Mouse (Mus musculus) induced T-regulatory cell, adult 2 months (primary cell): ENCODE data around the gene Mrpl12.

Experiments used
- DNase-seq: peaks from one replicate; pipeline ENCODE4 v3.0.0-alpha.2; 2012; ENCODE audit warnings: low read depth

Gene Mrpl12

GRCm38 (mm10) chr11:120484265-120484981 lies at the start of gene Mrpl12:
Mrpl12 (plus strand) TSS chr11:120484613.
- peak; percentile 95 for DNase-seq

GRCm38 (mm10) chr11:120437152-120437856 lies 47.1 kb upstream of the Mrpl12 start, which contains the start of gene Nploc4:
Nploc4 (minus strand) TSS chr11:120437708.
- DNase-seq = peak; percentile 91

GRCm38 (mm10) chr11:120437857-120438385 lies 46.5 kb upstream of the Mrpl12 start:
- DNase-seq = no peak

- DNase-seq = no peak
These were observed 42.1 kb upstream of the Mrpl12 start, which contains the start of gene Tspan10 for GRCm38 (mm10) chr11:120442344-120442743. Tspan10 (plus strand) TSS chr11:120442644.

- no peak for DNase-seq
These were observed 41.6 kb upstream of the Mrpl12 start for GRCm38 (mm10) chr11:120442765-120443280.

- DNase-seq = no peak
These were observed 40.3 kb upstream of the Mrpl12 start for GRCm38 (mm10) chr11:120444106-120444505.

- DNase-seq = no peak
These were observed 38.9 kb upstream of the Mrpl12 start for GRCm38 (mm10) chr11:120445475-120445874.

GRCm38 (mm10) chr11:120447179-120447578 lies 37.2 kb upstream of the Mrpl12 start:
- DNase-seq = no peak

- no peak for DNase-seq
These were observed 32.2 kb upstream of the Mrpl12 start for GRCm38 (mm10) chr11:120452246-120452645.

- DNase-seq = no peak
These were observed 31.1 kb upstream of the Mrpl12 start, which contains the start of gene Pde6g for GRCm38 (mm10) chr11:120453306-120453705. Pde6g (minus strand) TSS chr11:120453500.

GRCm38 (mm10) chr11:120454965-120455364 lies 29.4 kb upstream of the Mrpl12 start:
- DNase-seq = no peak

- no peak for DNase-seq
These were observed 29.0 kb upstream of the Mrpl12 start for GRCm38 (mm10) chr11:120455413-120455812.

GRCm38 (mm10) chr11:120457370-120457769 lies 27.0 kb upstream of the Mrpl12 start:
- no peak for DNase-seq

- peak; percentile 87 for DNase-seq
These were observed 26.4 kb upstream of the Mrpl12 start, which contains the start of the genes Oxld1 and Ccdc137 for GRCm38 (mm10) chr11:120457772-120458751. Oxld1 (minus strand) TSS chr11:120458068. Ccdc137 (plus strand) TSS chr11:120458115.

- peak; percentile 55 for DNase-seq
These were observed 25.4 kb upstream of the Mrpl12 start for GRCm38 (mm10) chr11:120458847-120459597.

GRCm38 (mm10) chr11:120463536-120463935 lies 20.9 kb upstream of the Mrpl12 start:
- no peak for DNase-seq

- no peak for DNase-seq
These were observed 20.0 kb upstream of the Mrpl12 start for GRCm38 (mm10) chr11:120464365-120464764.

- no peak for DNase-seq
These were observed 18.9 kb upstream of the Mrpl12 start for GRCm38 (mm10) chr11:120465521-120465920.

- DNase-seq = peak; percentile 98
These were observed 17.2 kb upstream of the Mrpl12 start, which contains the start of gene Arl16 for GRCm38 (mm10) chr11:120467051-120467735. Arl16 (minus strand) TSS chr11:120467607.

GRCm38 (mm10) chr11:120467736-120468092 lies 16.7 kb upstream of the Mrpl12 start:
- DNase-seq = no peak
